Mouse (Mus musculus) adrenal gland, postnatal 14 days (tissue): ENCODE data around the gene Snx10. TPM values are rescaled to one million over a fixed set of nuclear protein-coding genes. Genes with fewer than 3 reads are reported as not detected.
A peak's percentile ranks its signal among the peaks of the same experiment; 100 is the strongest.
"Not testable (repeated sequence)": the region's sequence is repeated elsewhere in the genome, so short reads cannot be mapped to it uniquely, and the experiment has no call there.

ENCODE experiments used
- DNase-seq: peaks from one replicate; pipeline ENCODE4 v3.0.0; 2021; ENCODE audit warnings: mixed read lengths
- long read RNA-seq, 2 experiments: library from polyadenylated mRNA; stranded (forward); transcript quantifications; one replicate each; pipeline ENCODE4 v2.0.0; 2021
- total RNA-seq: library from RNA; stranded (reverse); gene quantifications from 2 replicates; pipeline ENCODE4 v1.2.3, GENCODE M21; 2021

Gene Snx10
- total RNA-seq, result 51.6 and 57.2 TPM in 2 replicates
- long read RNA-seq, experiment 1, transcript Snx10-201 (7 exons, 2,480 nt), result minor isoform, 7 of 46 reads
- long read RNA-seq, experiment 1, transcript Snx10-207 (7 exons, 2,464 nt), result major isoform, 27 of 46 reads
- long read RNA-seq, experiment 1, partial matches to known transcripts, result 9 of 46 reads
- long read RNA-seq, experiment 1, other reads (novel, unspliced or antisense), result 1 of 46 reads
- long read RNA-seq, experiment 2, transcript Snx10-201 (7 exons, 2,480 nt), result minor isoform, 5 of 30 reads
- long read RNA-seq, experiment 2, transcript Snx10-207 (7 exons, 2,464 nt), result major isoform, 17 of 30 reads
- long read RNA-seq, experiment 2, partial matches to known transcripts, result 0 of 30 reads
- long read RNA-seq, experiment 2, other reads (novel, unspliced or antisense), result 6 of 30 reads

DNA sequence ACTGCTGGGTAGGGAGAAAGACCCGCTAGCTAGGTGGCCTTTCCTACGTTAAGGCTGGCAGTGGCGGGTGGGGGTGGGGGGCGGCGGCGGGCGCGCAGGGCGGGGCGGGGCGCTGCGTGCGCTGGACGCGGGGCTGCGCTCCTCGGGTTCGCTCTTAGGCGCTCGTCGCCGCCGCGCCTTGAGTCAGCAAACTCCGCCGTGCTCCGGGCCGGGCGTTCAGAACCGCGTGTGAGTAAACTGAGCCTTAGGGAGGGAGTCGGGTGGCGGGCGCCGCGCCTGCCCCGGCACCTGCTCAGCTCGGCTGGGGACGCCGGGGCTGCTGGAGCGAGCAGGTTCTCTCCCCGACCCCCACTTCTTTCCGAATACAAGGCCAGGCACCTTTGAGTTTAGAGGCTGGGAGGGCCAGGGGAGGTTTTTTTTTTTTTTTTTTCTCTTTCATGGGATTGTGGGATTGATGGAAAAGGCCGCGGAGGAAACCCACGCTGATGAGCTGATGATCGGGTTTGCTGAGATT lies at the start of gene Snx10:
Snx10 (plus strand) TSS at position 95 of the 514 bp plus-strand sequence.
- DNase-seq, result peak; percentile 68

DNA sequence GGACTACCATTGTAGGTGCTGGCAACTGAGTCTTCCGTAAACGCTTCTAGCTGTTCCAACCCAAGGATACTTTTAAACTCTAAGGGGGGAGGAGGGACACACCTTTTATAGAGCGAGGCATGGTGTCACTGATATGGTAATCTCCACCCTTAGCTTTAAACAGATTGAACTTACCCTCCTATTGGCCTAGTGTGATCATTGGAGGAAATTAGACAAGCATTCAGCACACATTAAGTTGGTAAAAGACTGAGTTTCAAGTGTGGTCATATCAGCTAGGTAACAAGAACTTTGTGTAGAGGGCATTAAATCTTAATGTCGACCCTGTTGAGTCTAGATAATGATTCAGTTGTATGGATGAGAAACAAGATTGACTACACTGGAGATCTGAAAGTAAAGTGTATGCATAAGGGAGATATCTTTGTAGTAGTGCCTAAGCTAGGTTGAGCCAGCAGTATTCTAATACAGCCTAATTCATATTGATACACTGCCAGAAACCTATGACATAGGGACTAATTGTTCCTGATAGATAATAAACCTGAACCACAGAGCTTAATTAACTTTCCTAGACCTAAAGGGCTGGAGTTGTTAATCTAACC lies 44.5 kb upstream of the Snx10 start:
- DNase-seq, result no peak

- DNase-seq, result no peak
Measured at GRCm38 (mm10) chr6:51481548-51481947, 42.2 kb upstream of the Snx10 start.

DNA sequence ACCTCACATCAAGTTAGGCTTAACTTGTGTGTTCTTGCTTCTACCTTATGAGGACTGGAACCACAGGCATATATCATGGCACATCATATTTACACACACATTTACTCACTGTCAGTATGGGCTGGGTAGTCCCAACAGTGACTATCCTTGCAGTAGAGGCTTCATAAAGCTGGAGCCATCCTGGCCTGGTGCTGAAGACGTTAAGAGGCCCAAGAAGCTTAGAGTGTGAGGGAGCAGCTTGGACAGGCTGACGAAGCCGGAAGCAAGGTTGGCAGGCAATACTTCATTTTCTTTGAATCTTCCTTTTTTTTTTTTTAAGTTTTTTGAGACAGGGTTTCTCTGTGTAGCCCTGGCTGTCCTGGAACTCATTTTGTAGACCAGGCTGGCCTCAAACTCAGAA lies 39.8 kb upstream of the Snx10 start:
- DNase-seq, result no peak

DNA sequence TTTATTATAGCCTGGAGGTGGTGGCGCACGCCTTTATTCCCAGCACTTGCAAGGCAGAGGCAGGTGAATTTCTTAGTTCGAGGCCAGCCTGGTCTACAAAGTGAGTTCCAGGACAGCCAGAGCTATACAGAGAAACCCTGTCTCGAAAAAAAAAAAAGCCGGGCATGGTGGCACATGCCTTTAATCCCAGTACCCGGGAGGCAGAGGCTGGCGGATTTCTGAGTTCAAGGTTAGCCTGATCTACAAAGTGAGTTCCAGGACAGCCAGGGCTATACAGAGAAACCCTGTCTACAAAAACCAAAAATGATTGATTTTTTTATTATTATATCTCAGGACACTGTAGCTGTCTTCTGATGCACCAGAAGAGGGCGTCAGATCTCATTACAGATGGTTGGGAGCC lies 39.1 kb upstream of the Snx10 start:
- not testable (repeated sequence) for DNase-seq

DNA sequence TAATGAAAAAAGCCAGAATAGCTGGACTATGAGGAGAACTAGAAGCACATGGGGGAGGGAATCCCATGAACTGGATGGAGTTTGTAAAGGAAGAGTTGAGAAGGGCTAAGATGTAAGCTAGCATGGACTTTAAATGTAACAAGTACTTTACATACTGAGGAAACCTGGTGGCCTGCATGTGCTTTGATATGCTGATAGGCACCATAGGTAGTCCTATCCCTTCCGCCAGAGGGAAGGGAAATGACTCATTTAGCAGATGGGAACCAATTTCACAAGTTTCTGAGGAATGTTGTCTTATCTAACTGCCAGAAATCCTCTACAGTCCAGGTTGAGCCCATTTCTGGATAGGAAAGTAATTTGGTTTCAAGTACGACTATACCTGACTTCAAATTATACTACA lies 38.1 kb upstream of the Snx10 start:
- no peak for DNase-seq

DNA sequence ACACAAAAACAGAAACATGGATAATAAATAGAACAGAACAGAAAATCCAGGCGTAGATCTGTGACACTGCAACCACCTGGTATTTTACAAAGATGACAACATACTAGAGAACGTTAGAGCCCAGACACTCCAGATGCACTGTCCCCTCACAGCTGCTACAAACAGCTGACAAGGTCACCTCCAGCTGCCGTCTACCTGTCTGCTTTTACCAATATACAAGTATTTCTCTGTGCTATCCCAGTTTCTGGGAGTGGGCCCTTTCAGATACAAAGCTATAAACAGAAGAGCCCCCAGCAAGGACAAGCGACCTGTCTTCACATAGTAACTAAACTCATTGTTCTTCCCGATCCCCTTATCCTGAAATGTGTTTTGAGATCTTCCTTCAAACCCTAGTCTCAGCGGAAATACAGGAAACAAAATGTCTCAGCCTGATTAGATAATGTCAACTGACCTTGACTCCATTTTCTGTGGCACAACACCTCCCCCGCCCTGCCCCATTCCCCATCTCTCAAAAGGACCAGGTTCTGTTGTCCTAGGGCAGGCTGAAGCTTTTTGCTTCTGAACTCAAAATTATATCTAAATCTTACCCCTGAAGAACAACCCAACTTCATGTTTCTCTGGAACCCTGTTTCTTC lies 37.5 kb upstream of the Snx10 start:
- DNase-seq, result no peak

GRCm38 (mm10) chr6:51486731-51487130 lies 37.0 kb upstream of the Snx10 start:
- DNase-seq, result no peak

- peak; percentile 73 for DNase-seq
Measured at GRCm38 (mm10) chr6:51489787-51490186, 33.9 kb upstream of the Snx10 start.

- no peak for DNase-seq
Measured at GRCm38 (mm10) chr6:51497321-51498111, 26.2 kb upstream of the Snx10 start.

DNA sequence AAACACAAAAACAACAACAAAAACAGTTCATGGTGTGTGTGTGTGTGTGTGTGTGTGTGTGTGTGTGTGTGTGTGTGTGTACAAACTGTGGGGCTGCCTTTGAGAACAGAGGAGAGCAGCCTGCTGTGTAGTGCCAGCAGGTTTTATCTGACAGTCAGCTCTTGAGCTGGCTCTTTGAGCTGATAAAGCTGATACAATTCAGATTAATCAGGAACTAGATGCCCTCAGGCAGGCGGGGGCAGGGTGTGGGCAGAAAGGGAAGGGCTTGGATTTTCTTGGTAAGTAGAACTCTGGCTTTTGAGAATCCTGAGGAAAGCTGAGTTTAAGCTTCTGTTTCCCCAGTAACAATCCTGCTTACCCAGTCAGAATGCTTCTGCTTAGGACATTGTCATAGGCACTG lies 18.0 kb upstream of the Snx10 start:
- DNase-seq, result no peak

DNA sequence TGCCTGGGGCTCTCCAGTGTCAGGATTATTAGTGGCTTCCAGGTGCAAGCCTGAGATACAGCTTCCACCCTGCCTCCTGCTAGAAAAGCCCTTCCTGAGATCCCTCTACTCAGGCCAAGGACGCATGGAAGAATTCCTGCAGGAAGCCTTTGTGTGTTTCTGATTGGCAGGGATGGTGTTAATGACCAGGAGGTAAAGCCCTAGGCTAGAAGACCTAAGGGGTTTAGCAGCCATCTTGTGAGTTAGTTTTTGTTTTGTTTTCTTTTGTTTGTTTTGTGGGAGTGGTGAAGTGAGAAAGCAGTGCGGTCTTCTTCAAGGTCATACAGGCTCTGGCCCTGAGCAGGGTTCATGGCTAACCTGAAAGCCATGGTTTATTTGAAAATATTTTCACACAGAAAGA lies 16.1 kb upstream of the Snx10 start:
- no peak for DNase-seq

DNA sequence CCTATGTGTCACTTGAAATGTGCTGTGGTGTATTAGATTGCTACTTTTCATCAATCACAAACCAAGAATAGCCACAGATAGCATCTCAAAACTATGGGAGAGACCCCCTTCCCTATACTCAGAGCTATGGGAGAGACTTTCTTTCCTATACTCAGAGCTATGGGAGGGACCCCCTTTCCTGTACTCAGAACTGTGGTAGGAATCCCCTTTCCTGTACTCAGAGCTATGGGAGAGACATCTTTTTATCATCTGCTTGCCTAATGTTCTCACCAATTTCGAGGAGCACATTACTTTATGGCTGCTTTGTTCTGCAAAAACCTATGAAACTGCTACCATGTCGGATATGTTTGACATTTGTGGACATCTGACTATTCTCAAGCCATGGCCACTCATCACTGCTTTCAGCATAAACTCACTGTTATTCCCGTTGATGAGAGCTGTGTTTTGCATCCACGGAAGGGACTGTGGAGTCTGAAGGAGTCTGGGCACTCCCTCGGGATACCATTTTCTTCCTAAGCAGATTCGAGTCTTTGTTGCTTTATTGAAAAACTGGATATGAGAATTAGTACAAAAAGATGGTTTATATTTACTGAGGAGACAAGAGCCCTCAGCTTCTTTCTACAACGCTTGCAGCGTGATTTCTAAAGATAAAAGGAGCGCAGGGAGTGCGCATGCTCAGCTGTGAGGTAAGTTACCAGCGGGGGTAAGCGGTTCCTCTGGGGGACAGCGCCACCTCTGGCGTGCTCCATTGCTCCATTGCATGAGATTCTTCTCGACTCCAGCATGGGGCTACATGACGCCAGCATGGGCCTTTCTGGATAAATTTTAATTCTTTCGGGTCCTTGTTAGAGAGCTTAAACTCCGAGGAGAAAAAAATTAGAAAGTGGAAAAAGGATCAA lies 14.7 kb upstream of the Snx10 start:
- peak; percentile 89 for DNase-seq

DNA sequence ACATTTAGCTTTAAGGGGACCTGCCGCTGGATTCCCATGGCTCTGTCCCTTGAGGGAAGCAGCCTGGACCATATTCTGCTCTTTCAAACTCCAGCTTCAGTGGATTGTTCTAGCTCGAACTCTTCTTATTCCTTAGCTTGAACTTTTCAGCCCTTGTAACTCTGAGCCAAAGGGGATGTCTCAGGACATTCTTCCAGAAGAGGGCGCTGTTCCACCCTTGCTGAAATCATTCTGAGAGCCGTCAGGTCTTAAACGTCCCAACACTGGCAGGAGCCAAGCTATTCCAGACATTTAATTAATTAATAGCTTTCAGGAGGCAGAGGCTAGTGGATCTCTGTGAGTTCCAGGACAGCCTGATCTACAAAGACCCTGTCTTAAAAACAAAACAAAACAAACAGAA lies 13.6 kb upstream of the Snx10 start:
- peak; percentile 78 for DNase-seq

- DNase-seq, result no peak
Measured at GRCm38 (mm10) chr6:51510946-51511345, 12.8 kb upstream of the Snx10 start.

DNA sequence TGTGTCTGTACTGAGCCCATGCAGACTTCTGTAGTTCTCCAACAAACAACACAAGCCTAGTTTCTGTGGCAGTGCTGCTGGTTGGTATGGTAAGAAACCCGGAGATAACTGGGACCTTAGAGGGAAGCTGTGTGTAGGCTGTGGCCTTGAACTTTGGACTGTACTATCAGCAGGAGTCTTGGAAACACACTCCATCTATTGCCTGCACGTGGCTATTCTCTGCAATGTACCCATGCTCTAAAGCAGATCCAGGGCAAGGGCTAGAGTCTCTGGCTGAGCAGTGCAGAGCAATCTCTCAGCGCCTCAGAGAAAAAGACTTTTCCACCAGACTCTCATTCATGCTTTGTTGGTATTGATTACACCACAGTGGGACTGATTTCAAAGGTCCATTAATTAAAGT lies 10.0 kb upstream of the Snx10 start:
- DNase-seq, result no peak

GRCm38 (mm10) chr6:51514860-51515259 lies 8.8 kb upstream of the Snx10 start:
- DNase-seq, result no peak

GRCm38 (mm10) chr6:51523310-51523709 lies 391 bp upstream of the Snx10 start:
- DNase-seq, result no peak

DNA sequence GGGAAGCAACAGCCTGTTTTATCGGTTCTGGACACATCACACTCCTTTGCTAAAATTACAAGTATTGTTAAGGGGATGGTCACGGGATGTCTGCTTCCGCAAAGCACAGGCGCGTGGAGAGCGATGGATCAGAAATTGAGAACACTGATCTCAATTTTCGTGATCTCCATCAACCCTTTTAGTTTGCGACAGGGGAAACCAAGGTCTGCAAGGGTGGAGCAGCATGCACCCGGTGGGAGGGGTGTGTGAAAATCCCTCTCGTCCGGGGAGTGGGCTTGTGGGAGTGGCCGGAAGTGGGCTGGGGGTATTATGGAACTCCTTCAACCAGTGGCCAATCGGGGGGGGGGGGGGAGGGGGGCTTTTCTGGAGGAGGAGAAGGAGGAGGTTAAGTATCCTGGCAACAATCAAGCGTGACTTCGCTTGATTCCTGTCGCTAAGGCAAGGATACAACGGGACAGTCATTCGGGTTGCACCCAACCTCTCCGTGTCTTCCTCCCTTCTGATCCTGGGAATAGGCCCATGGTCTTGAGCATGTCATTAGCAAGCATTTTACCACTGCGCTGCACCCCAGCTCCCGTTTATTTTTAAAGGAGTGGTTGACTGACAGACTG lies 725 bp downstream of the Snx10 start:
- DNase-seq, result no peak

DNA sequence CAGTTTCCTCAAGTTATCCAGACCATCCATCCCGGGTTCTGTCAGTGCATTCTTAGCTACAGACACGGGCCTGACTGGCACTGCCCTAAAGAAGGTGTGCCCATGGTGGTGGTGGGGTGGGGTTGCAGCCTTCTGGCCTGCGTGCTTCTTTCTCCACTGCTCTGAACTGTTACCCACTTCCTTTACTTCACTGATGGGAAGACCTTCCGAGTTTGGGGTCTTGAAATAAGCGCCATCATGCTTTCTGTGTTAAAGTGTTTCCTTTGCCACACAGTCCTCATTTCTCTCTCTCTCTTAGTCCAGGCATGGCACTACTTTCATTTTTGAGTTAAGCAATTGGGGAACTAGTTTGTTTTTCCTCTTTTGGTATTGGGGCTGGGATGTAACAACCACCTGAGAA lies 1.3 kb downstream of the Snx10 start:
- DNase-seq, result no peak

DNA sequence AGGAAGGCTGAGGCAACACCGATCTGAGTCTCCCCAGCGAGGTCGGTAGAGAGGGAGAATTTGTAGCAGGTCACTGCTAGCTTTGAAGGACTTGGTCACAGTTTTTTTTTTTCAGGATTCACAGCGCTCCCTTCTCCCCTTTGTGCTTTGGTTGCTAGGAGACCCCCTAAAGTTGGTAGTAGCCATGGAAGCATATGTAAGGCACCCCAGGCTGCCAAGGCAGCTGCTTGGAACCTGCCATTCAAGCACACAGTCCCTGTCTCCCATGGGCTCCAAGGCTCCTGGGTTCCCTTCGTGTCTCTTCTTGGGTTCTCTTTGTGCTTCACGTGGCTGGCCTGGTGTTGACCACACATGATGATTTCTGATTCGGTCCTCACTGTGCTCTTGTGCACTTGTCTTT lies 5.8 kb downstream of the Snx10 start:
- no peak for DNase-seq
